Mouse (Mus musculus) adrenal gland, adult 2 months (tissue): ENCODE data around the gene Zfp423. TPM values are rescaled to one million over a fixed set of nuclear protein-coding genes. Genes with fewer than 3 reads are reported as not detected.

ENCODE experiments used
- DNase-seq: peaks from one replicate; pipeline ENCODE4 v3.0.0; 2021
- polyA plus RNA-seq: library from polyadenylated mRNA; depleted of rRNA; stranded (reverse); fragments of >200 nt; gene quantifications from 2 replicates; pipeline ENCODE4 v1.2.3, GENCODE M21; 2012
- total RNA-seq, 2 experiments: library from RNA; stranded (reverse); gene quantifications; 2 replicates each; pipeline ENCODE4 v1.2.3; 2021

Gene Zfp423
- total and polyA plus RNA-seq, 3 experiments, result 17.5 to 28.1 (median 21.4) TPM

GRCm38 (mm10) chr8:87904108-87904507 lies 55.3 kb downstream of the Zfp423 start:
- DNase-seq, result no peak

GRCm38 (mm10) chr8:87895203-87896041 lies 64.0 kb downstream of the Zfp423 start:
- DNase-seq, result no peak

GRCm38 (mm10) chr8:87894287-87894686 lies 65.1 kb downstream of the Zfp423 start:
- peak; percentile 49 for DNase-seq

GRCm38 (mm10) chr8:87893547-87893946 lies 65.8 kb downstream of the Zfp423 start:
- peak; percentile 41 for DNase-seq

GRCm38 (mm10) chr8:87892891-87893290 lies 66.5 kb downstream of the Zfp423 start:
- DNase-seq, result no peak

- peak; percentile 39 for DNase-seq
Measured at GRCm38 (mm10) chr8:87891884-87892283, 67.5 kb downstream of the Zfp423 start.

- no peak for DNase-seq
Measured at GRCm38 (mm10) chr8:87887956-87888355, 71.4 kb downstream of the Zfp423 start.

GRCm38 (mm10) chr8:87881088-87881487 lies 78.3 kb downstream of the Zfp423 start:
- no peak for DNase-seq

- no peak for DNase-seq
Measured at GRCm38 (mm10) chr8:87875852-87876251, 83.5 kb downstream of the Zfp423 start.

GRCm38 (mm10) chr8:87875452-87875851 lies 83.9 kb downstream of the Zfp423 start:
- DNase-seq, result peak; percentile 57

GRCm38 (mm10) chr8:87872987-87873550 lies 86.3 kb downstream of the Zfp423 start:
- DNase-seq, result no peak

- DNase-seq, result no peak
Measured at GRCm38 (mm10) chr8:87872356-87872930, 87.0 kb downstream of the Zfp423 start.

GRCm38 (mm10) chr8:87866586-87866985 lies 92.8 kb downstream of the Zfp423 start:
- no peak for DNase-seq

- DNase-seq, result no peak
Measured at GRCm38 (mm10) chr8:87864236-87864635, 95.2 kb downstream of the Zfp423 start.

GRCm38 (mm10) chr8:87863128-87863527 lies 96.3 kb downstream of the Zfp423 start:
- DNase-seq, result no peak

- no peak for DNase-seq
Measured at GRCm38 (mm10) chr8:87861718-87862117, 97.7 kb downstream of the Zfp423 start.

- no peak for DNase-seq
Measured at GRCm38 (mm10) chr8:87860905-87861304, 98.5 kb downstream of the Zfp423 start.

GRCm38 (mm10) chr8:87851871-87852270 lies 107.5 kb downstream of the Zfp423 start:
- DNase-seq, result peak; percentile 43

GRCm38 (mm10) chr8:87851380-87851779 lies 108.0 kb downstream of the Zfp423 start:
- DNase-seq, result no peak

- DNase-seq, result no peak
Measured at GRCm38 (mm10) chr8:87848836-87849235, 110.6 kb downstream of the Zfp423 start.

GRCm38 (mm10) chr8:87847796-87848195 lies 111.6 kb downstream of the Zfp423 start:
- DNase-seq, result no peak

GRCm38 (mm10) chr8:87842096-87842495 lies 117.3 kb downstream of the Zfp423 start:
- DNase-seq, result peak; percentile 58

- no peak for DNase-seq
Measured at GRCm38 (mm10) chr8:87837266-87837665, 122.1 kb downstream of the Zfp423 start.
